8 mouse cellular contexts compared by ENCODE assay signal in the genomic region with DNA sequence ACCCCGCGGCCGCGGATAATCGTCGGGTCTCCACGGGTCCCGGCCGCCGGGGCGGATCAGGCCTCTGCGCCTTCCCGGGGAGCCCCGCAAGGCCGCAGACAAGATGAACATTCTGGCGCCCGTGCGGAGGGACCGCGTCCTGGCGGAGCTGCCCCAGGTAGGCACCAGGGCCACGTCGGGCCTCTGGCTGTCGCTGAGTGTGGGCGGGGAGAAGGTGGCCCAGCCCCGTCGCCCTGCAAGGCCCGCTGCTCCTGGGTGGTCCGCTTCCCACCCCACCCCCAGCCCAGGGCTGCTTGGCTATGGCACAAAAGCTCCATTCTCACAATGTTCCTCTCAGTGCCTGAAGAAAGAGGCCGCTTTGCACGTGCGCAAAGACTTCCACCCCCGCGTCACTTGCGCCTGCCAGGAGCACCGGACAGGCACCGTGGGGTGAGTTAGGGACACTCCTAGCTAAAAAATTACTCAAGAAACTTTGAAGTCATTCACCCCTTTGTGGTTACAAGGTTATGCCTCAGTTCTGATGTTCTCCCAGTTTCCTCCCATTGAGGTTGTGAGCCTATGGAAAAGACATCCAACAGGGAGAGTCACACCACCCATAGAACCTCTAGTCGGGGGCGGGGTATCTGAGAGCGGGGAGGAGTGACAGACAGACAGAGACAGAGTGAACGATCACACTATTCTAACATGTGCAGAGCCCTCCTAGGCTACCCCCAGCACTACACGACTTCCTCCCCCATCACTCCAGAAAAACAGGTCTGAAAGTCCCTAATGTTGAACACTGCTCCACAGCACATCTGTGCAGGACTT. TPM values are rescaled to one million over a fixed set of nuclear protein-coding genes. Genes with fewer than 3 reads are reported as not detected.
DNase-seq lines count a peak whose midpoint lies in the region; ATAC-seq and TF ChIP-seq lines count a peak whose summit lies in the region.

No protein-coding gene starts in this region.

- peak overlapping the region; percentile 56 for H3K4me2 ChIP-seq in forebrain, embryonic 15.5 days (replicated peaks)

- peak; percentile 52 for DNase-seq in CD4-positive helper T cell, adult 2 months (ENCODE audit: low read depth, low spot score)
- DNase-seq in adrenal gland, adult 2 months: peak; percentile 85
- peak; percentile 61 to 76 for DNase-seq in heart, postnatal 14 days
- peak; percentile 89 to 94 for DNase-seq in kidney, postnatal 4 days
- peak; percentile 65 for DNase-seq in lung, adult 2 months

- peak overlapping the region; percentile 80 for H3K4me3 ChIP-seq in forebrain, embryonic 15.5 days
- peak overlapping the region; percentile 60 for H3K4me3 ChIP-seq in lung, adult 2 months (replicated peaks; ENCODE audit: extremely low read depth, low read depth, low read length)
- H3K4me3 ChIP-seq in olfactory bulb, adult 2 months (ENCODE audit: insufficient read depth, low read depth, low read length): peak overlapping the region; percentile 83

- TF ChIP-seq POLR2A in lung, adult 2 months (IDR thresholded peaks at IDR 0.05; ENCODE audit: borderline replicate concordance, extremely low read depth, low read depth, low read length): peak; percentile 45; the same call in 1 of the 2 replicates
- TF ChIP-seq POLR2A in olfactory bulb, adult 2 months (IDR thresholded peaks at IDR 0.05; ENCODE audit: insufficient read depth, low read depth, low read length): no peak

- H3K9ac ChIP-seq in forebrain, embryonic 15.5 days (replicated peaks): peak overlapping the region; percentile 80

- intact Hi-C loops in heart, postnatal 14 days (cut with DNase I): no loop called here

- H3K9me3 ChIP-seq in forebrain, embryonic 15.5 days: no peaks in the 10 kb centered on the region

- peaks cover 24% of the 10 kb centered on the region for H3K36me3 ChIP-seq in forebrain, embryonic 15.5 days

- ATAC-seq in forebrain, embryonic 15.5 days (replicated peaks): peak; percentile 76
- no peak for ATAC-seq in monocyte, adult 5-6 weeks (replicated peaks; ENCODE audit: insufficient number of reproducible peaks, low FRiP score, low TSS enrichment, poor library complexity, severe bottlenecking)

- TF ChIP-seq CTCF in lung, adult 2 months (IDR thresholded peaks at IDR 0.05; ENCODE audit: insufficient read depth, low read length): no peak
- TF ChIP-seq CTCF in olfactory bulb, adult 2 months (IDR thresholded peaks at IDR 0.05; ENCODE audit: insufficient read depth, low read depth, low read length): no peak

- peaks cover 20% of the 10 kb centered on the region for H3K4me1 ChIP-seq in forebrain, embryonic 15.5 days
- no peaks in the 10 kb centered on the region for H3K4me1 ChIP-seq in lung, adult 2 months (ENCODE audit: control insufficient read depth, insufficient read depth, low read length)
- peaks cover 9% of the 10 kb centered on the region for H3K4me1 ChIP-seq in olfactory bulb, adult 2 months (ENCODE audit: control insufficient read depth, insufficient read depth, low read length)

- H3K27me3 ChIP-seq in forebrain, embryonic 15.5 days: no peaks in the 10 kb centered on the region

- under 1% methylated on average over 42 of the region's 42 CpGs for WGBS in forebrain, embryonic 15.5 days
- 2% methylated on average over 42 of the region's 42 CpGs for WGBS in lung, adult 2 months
- WGBS in olfactory bulb, adult 2 months: 1% methylated on average over 42 of the region's 42 CpGs

- peak overlapping the region; percentile 98 for H3K27ac ChIP-seq in forebrain, embryonic 15.5 days (replicated peaks)
- peak overlapping the region; percentile 73 for H3K27ac ChIP-seq in olfactory bulb, adult 2 months (ENCODE audit: insufficient read depth, low read depth, low read length)

RNA-seq across cellular contexts. Expression of a gene that starts 1.2 kb away (rescaled TPM):
- total RNA-seq in adrenal gland, adult 2 months (2021): 10 to 100 TPM; 64.7 to 99.1 TPM
- 240 and 334 TPM in 2 replicates for polyA plus RNA-seq in adrenal gland, adult 2 months (2012; rRNA removed)
- 55.9 and 56.3 TPM in 2 replicates for polyA plus RNA-seq in forebrain, embryonic 15.5 days (2015; fragmentation: Nextera tagmentation; extraction: Ambion mirVana)
- total RNA-seq in heart, postnatal 14 days (2021): 10 to 100 TPM; 14.2 to 17.8 TPM
- 45.4 and 59.2 TPM in 2 replicates for polyA plus RNA-seq in lung, adult 2 months (2012; rRNA removed)
- not detected in 2 replicates for polyA plus RNA-seq in olfactory bulb, adult 2 months (2012; ENCODE audit: insufficient read depth, insufficient read length, low replicate concordance, missing spikeins)
- total RNA-seq in monocyte, adult 5-6 weeks (2017): not detected in 3 replicates

RNA-seq across cellular contexts. Expression of a gene that starts 3.8 kb away (rescaled TPM):
- total RNA-seq in adrenal gland, adult 2 months (2021): 10 to 100 TPM; 20.5 to 24.4 TPM
- 1.2 and 1.6 TPM in 2 replicates for polyA plus RNA-seq in adrenal gland, adult 2 months (2012; rRNA removed)
- 1.3 TPM in 2 replicates for polyA plus RNA-seq in forebrain, embryonic 15.5 days (2015; fragmentation: Nextera tagmentation; extraction: Ambion mirVana)
- total RNA-seq in heart, postnatal 14 days (2021): 1 to 10 TPM in 1 of 2 experiments, under 1 TPM in 1; 0.76 to 2.6 TPM
- 0.87 and 1.4 TPM in 2 replicates for polyA plus RNA-seq in lung, adult 2 months (2012; rRNA removed)
- not detected in 2 replicates for polyA plus RNA-seq in olfactory bulb, adult 2 months (2012; ENCODE audit: insufficient read depth, insufficient read length, low replicate concordance, missing spikeins)
- not detected in 3 replicates for total RNA-seq in monocyte, adult 5-6 weeks (2017)

RNA-seq across cellular contexts. Expression of a gene that starts 6.1 kb away (rescaled TPM):
- 1,000 to 10,000 TPM; 1,792 to 2,242 TPM for total RNA-seq in adrenal gland, adult 2 months (2021)
- polyA plus RNA-seq in adrenal gland, adult 2 months (2012; rRNA removed): 21.4 and 29.1 TPM in 2 replicates
- polyA plus RNA-seq in forebrain, embryonic 15.5 days (2015; fragmentation: Nextera tagmentation; extraction: Ambion mirVana): 896 and 935 TPM in 2 replicates
- total RNA-seq in heart, postnatal 14 days (2021): 100 to 1,000 TPM; 776 to 812 TPM
- polyA plus RNA-seq in lung, adult 2 months (2012; rRNA removed): 103 and 212 TPM in 2 replicates
- 1,288 TPM in 1 of 2 replicates, not detected in the other for polyA plus RNA-seq in olfactory bulb, adult 2 months (2012; ENCODE audit: insufficient read depth, insufficient read length, low replicate concordance, missing spikeins)
- 1,700 to 2,580 TPM (median 2,203 TPM) in 3 replicates for total RNA-seq in monocyte, adult 5-6 weeks (2017)

RNA-seq across cellular contexts. Expression of a gene that starts 12.9 kb away (rescaled TPM):
- 10 to 100 TPM; 40.4 to 61.5 TPM for total RNA-seq in adrenal gland, adult 2 months (2021)
- polyA plus RNA-seq in adrenal gland, adult 2 months (2012; rRNA removed): 319 and 423 TPM in 2 replicates
- polyA plus RNA-seq in forebrain, embryonic 15.5 days (2015; fragmentation: Nextera tagmentation; extraction: Ambion mirVana): 4.4 and 5.0 TPM in 2 replicates
- total RNA-seq in heart, postnatal 14 days (2021): 1 to 10 TPM; 6.5 to 7.6 TPM
- polyA plus RNA-seq in lung, adult 2 months (2012; rRNA removed): 38.0 and 44.2 TPM in 2 replicates
- polyA plus RNA-seq in olfactory bulb, adult 2 months (2012; ENCODE audit: insufficient read depth, insufficient read length, low replicate concordance, missing spikeins): not detected in 2 replicates
- 2.5 to 4.6 TPM (median 2.9 TPM) in 3 replicates for total RNA-seq in monocyte, adult 5-6 weeks (2017)

RNA-seq across cellular contexts. Expression of a gene that starts 13.0 kb away (rescaled TPM):
- 10 to 100 TPM in 1 of 2 experiments, 1 to 10 TPM in 1; 6.5 to 12.1 TPM for total RNA-seq in adrenal gland, adult 2 months (2021)
- 26.7 and 30.5 TPM in 2 replicates for polyA plus RNA-seq in adrenal gland, adult 2 months (2012; rRNA removed)
- 4.8 and 5.7 TPM in 2 replicates for polyA plus RNA-seq in forebrain, embryonic 15.5 days (2015; fragmentation: Nextera tagmentation; extraction: Ambion mirVana)
- total RNA-seq in heart, postnatal 14 days (2021): 1 to 10 TPM; 4.8 to 6.2 TPM
- 16.1 and 18.9 TPM in 2 replicates for polyA plus RNA-seq in lung, adult 2 months (2012; rRNA removed)
- not detected in 2 replicates for polyA plus RNA-seq in olfactory bulb, adult 2 months (2012; ENCODE audit: insufficient read depth, insufficient read length, low replicate concordance, missing spikeins)
- total RNA-seq in monocyte, adult 5-6 weeks (2017): 2.5 to 4.3 TPM (median 2.8 TPM) in 3 replicates

Comparison
In these comparisons a context has a peak if more than half of its experiments do, and no peak if none do; other contexts are left out.
1. RNA of a gene that starts 1.2 kb away (polyA plus RNA-seq): 240 to 334 TPM in adrenal gland, adult 2 months, 55.9 to 56.3 TPM in forebrain, embryonic 15.5 days and 45.4 to 59.2 TPM in lung, adult 2 months; not detected in olfactory bulb, adult 2 months; every median in the first group is over 10 times any median in the second.
2. Peak in every context shown above with its lines, with median percentiles within 50 percentile points of each other: DNase-seq and H3K4me3 ChIP-seq.